Mouse (Mus musculus) limb, embryonic 11.5 days (tissue): ENCODE results near the gene Rpl13. TPM values are rescaled to one million over a fixed set of nuclear protein-coding genes. Genes with fewer than 3 reads are reported as not detected.

ENCODE experiments used
- ATAC-seq: fragments of 200-750 bp; cut with Nextera tagmentation; 2 replicates; pipeline ENCODE4 v1.8.0; 2017; ENCODE audit warnings: low read depth; ENCODE audit not compliant: insufficient number of reproducible peaks, low FRiP score, low TSS enrichment
- DNase-seq: peaks from one replicate; pipeline ENCODE4 v3.0.0-alpha.2; 2015; ENCODE audit warnings: low spot score
- H3K27ac ChIP-seq: fragments of 300-500 bp; sonication (generic); replicated peaks from 2 replicates; pipeline ENCODE4 v1.5.1; 2014; ENCODE audit warnings: low read depth, mild to moderate bottlenecking, low read length
- H3K27me3 ChIP-seq: fragments of 300-500 bp; sonication (generic); 2 replicates; pipeline ENCODE4 v1.6.1; 2014; ENCODE audit warnings: mild to moderate bottlenecking, low read length, mixed read lengths; ENCODE audit not compliant: control insufficient read depth, insufficient read depth
- H3K36me3 ChIP-seq: fragments of 300-500 bp; sonication (generic); 2 replicates; pipeline ENCODE4 v1.6.1; 2014; ENCODE audit warnings: mild to moderate bottlenecking, low read length, moderate library complexity, mixed read lengths; ENCODE audit not compliant: control insufficient read depth, insufficient read depth
- H3K4me1 ChIP-seq: fragments of 300-500 bp; sonication (generic); 2 replicates; pipeline ENCODE4 v1.6.1; 2014; ENCODE audit warnings: low read length, mixed read lengths; ENCODE audit not compliant: control insufficient read depth, insufficient read depth
- H3K4me2 ChIP-seq: fragments of 300-500 bp; sonication (generic); 2 replicates; pipeline ENCODE4 v1.6.1; 2014; ENCODE audit warnings: low read depth, mild to moderate bottlenecking, moderate library complexity; ENCODE audit not compliant: severe bottlenecking
- H3K4me3 ChIP-seq: fragments of 300-500 bp; sonication (generic); 2 replicates; pipeline ENCODE4 v1.5.1; 2014; ENCODE audit warnings: low read depth, low read length
- H3K9ac ChIP-seq: fragments of 300-500 bp; sonication (generic); 2 replicates; pipeline ENCODE4 v1.6.1; 2014; ENCODE audit warnings: mild to moderate bottlenecking, low read length
- H3K9me3 ChIP-seq: fragments of 300-500 bp; sonication (generic); 2 replicates; pipeline ENCODE4 v1.6.1; 2016; ENCODE audit warnings: low read length; ENCODE audit not compliant: control insufficient read depth
- WGBS: fragments of 180-500 bp; shearing (Covaris S2); extraction: QIAGEN DNeasy Blood & Tissue Kit; methylation state at CpG from one replicate; pipeline ENCODE4 v1.1.7; 2014; 5-methylcytosine and 5-hydroxymethylcytosine counted together
- polyA plus RNA-seq: library from polyadenylated mRNA; unstranded; fragments of >200 nt; fragmentation: Nextera tagmentation; extraction: Ambion mirVana; gene quantifications from 2 replicates; pipeline ENCODE4 v1.2.1, GENCODE M21; 2014

Rpl13 gene
- polyA plus RNA-seq, 1 experiment from 2014 or later = 1,655 TPM

DNA sequence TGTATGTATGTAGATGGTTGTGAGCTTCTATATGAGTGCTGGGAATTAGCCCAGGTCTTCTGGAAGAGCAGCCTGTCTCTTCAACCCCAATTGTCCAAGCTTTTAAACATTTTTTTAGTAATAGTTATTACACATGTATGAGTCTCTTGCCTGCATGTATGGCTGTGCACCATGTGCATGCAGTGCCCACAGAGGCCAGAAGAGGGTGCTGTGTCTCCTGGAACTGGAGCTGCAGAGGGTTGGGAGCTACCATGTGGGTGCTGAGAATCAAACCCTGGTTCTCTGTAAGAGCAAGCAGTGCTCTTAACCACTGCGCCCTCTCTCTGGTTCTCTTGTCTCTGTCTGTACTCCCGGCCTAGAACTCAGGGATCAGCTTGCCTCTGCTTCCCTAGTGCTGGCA, 30.8 kb downstream of the Rpl13 start:
- WGBS = 98% methylated on average over 2 of the region's 2 CpGs
- ATAC-seq (no peak), DNase-seq (no peak)
- Histone ChIP-seq H3K27me3 (no peaks in the 10 kb centered on the region), H3K9me3 (no peaks in the 10 kb centered on the region), H3K4me3 (no peak overlapping the region), H3K4me2 (no peak overlapping the region), H3K9ac (no peak overlapping the region), H3K4me1 (peaks cover 7% of the 10 kb centered on the region), H3K27ac (no peak overlapping the region), H3K36me3 (no peaks in the 10 kb centered on the region)

DNA sequence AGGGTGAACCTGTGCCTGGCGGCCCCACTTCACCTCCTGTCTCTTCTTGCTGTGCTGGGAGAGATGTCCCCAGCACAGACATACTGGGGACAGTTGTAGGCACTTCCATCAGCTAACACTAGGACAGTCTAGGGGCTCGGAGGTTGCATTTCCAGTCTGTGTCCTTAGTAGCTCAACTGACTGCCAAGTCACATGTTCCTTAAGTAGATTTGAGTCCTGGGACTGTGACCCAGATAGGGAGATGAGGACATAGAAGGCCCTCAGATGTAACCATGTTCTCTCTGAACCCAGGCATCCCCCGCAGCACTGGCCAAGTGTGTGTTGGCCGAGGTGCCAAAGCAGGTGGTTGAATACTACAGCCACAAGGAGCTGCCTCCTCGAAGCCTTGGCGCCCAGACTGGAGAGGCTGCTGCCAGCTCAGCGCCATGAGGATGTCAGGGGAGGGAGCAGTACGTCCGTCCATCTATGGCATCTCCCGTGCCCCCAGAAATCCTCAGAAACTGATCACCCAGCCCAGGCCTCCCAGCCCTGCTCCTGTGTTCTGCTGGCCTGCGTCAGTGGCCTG, 32.1 kb downstream of the Rpl13 start:
- Histone ChIP-seq H3K4me2 (no peak overlapping the region), H3K36me3 (no peaks in the 10 kb centered on the region), H3K4me1 (peaks cover 10% of the 10 kb centered on the region), H3K27me3 (no peaks in the 10 kb centered on the region), H3K9me3 (no peaks in the 10 kb centered on the region), H3K4me3 (no peak overlapping the region), H3K9ac (no peak overlapping the region), H3K27ac (no peak overlapping the region)
- WGBS = 88% methylated on average over 11 of the region's 11 CpGs
- ATAC-seq (no peak), DNase-seq (no peak)

- Histone ChIP-seq H3K4me1 (peaks cover 10% of the 10 kb centered on the region), H3K9ac (no peak overlapping the region), H3K4me2 (no peak overlapping the region), H3K36me3 (no peaks in the 10 kb centered on the region), H3K9me3 (no peaks in the 10 kb centered on the region), H3K4me3 (no peak overlapping the region), H3K27ac (no peak overlapping the region), H3K27me3 (no peaks in the 10 kb centered on the region)
- ATAC-seq (no peak), DNase-seq (no peak)
- WGBS = 46% methylated on average over 7 of the region's 7 CpGs
These were observed 33.3 kb downstream of the Rpl13 start for GRCm38 (mm10) chr8:123135406-123135805.

- ATAC-seq (no peak), DNase-seq (no peak)
- Histone ChIP-seq H3K27me3 (no peaks in the 10 kb centered on the region), H3K4me2 (no peak overlapping the region), H3K36me3 (no peaks in the 10 kb centered on the region), H3K4me1 (peaks cover 10% of the 10 kb centered on the region), H3K27ac (no peak overlapping the region), H3K9ac (no peak overlapping the region), H3K4me3 (no peak overlapping the region), H3K9me3 (no peaks in the 10 kb centered on the region)
- WGBS = 53% methylated on average over 9 of the region's 9 CpGs
These were observed 33.7 kb downstream of the Rpl13 start for GRCm38 (mm10) chr8:123135806-123136205.

GRCm38 (mm10) chr8:123136287-123136686, 34.1 kb downstream of the Rpl13 start:
- DNase-seq (no peak), ATAC-seq (no peak)
- Histone ChIP-seq H3K4me1 (peaks cover 10% of the 10 kb centered on the region), H3K4me3 (no peak overlapping the region), H3K9ac (no peak overlapping the region), H3K4me2 (no peak overlapping the region), H3K27ac (no peak overlapping the region), H3K27me3 (no peaks in the 10 kb centered on the region), H3K9me3 (no peaks in the 10 kb centered on the region), H3K36me3 (no peaks in the 10 kb centered on the region)
- WGBS = 87% methylated on average over 9 of the region's 9 CpGs

GRCm38 (mm10) chr8:123137645-123138077, 35.5 kb downstream of the Rpl13 start:
- H3K4me1 ChIP-seq = peaks cover 10% of the 10 kb centered on the region
- no peak overlapping the region for H3K9ac ChIP-seq
- H3K9me3 ChIP-seq = no peaks in the 10 kb centered on the region
- DNase-seq (peak; percentile 70), ATAC-seq (peak; percentile 89)
- WGBS = 0% methylated on average over 2 of the region's 2 CpGs
- no peaks in the 10 kb centered on the region for H3K27me3 ChIP-seq
- H3K36me3 ChIP-seq = no peaks in the 10 kb centered on the region
- H3K4me2 ChIP-seq = no peak overlapping the region
- H3K27ac ChIP-seq = peak overlapping the region; percentile 38; the same call in 1 of the 2 replicates
- H3K4me3 ChIP-seq = no peak overlapping the region

DNA sequence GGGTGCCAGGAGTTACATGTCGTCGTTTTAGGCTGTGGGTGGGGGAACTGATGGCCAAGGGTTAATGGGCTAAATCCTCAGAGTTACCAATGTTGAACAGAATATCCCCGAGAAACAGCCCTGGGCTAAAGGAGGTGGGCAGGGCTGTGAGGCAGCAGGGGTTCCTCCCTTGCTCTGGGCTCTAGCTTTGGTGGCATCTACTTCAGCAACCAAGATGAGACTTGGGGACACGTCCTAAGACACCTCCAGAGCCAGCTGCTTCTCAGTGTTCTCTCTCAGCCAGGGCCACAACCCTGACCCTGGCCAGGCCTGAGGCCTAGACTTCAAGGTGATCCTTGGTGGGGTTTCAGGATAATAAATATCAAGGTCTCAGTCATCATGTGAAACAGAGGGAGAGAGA, 36.6 kb downstream of the Rpl13 start:
- no peaks in the 10 kb centered on the region for H3K27me3 ChIP-seq
- no peak overlapping the region for H3K4me2 ChIP-seq
- H3K9ac ChIP-seq = no peak overlapping the region
- H3K36me3 ChIP-seq = no peaks in the 10 kb centered on the region
- no peak overlapping the region for H3K27ac ChIP-seq
- WGBS = 37% methylated on average over 4 of the region's 4 CpGs
- ATAC-seq = no peak
- no peaks in the 10 kb centered on the region for H3K9me3 ChIP-seq
- no peak for DNase-seq
- peaks cover 10% of the 10 kb centered on the region for H3K4me1 ChIP-seq
- H3K4me3 ChIP-seq = no peak overlapping the region

GRCm38 (mm10) chr8:123141741-123142462, 39.8 kb downstream of the Rpl13 start:
- H3K9ac ChIP-seq = no peak overlapping the region
- H3K4me1 ChIP-seq = peaks cover 10% of the 10 kb centered on the region
- no peaks in the 10 kb centered on the region for H3K9me3 ChIP-seq
- H3K36me3 ChIP-seq = no peaks in the 10 kb centered on the region
- no peaks in the 10 kb centered on the region for H3K27me3 ChIP-seq
- 88% methylated on average over 14 of the region's 14 CpGs for WGBS
- ATAC-seq (no peak), DNase-seq (no peak)
- H3K4me2 ChIP-seq = no peak overlapping the region
- no peak overlapping the region for H3K27ac ChIP-seq
- H3K4me3 ChIP-seq = no peak overlapping the region
